Comparison of ENCODE assay signal across 12 mouse cellular contexts in genomic region chr4:135985193-135985592, GRCm38 (mm10). TPM values are rescaled to one million over a fixed set of nuclear protein-coding genes. Genes with fewer than 3 reads are reported as not detected.
DNase-seq lines count a peak whose midpoint lies in the region; ATAC-seq and TF ChIP-seq lines count a peak whose summit lies in the region.
"Had no signal": no experiment of that assay in that cellular context is flagged by ENCODE, and none has a peak within 500 bp of the region (broad histone marks: within the 10 kb centered on the region; RNA-seq: fewer than 3 reads in every experiment).

No protein-coding gene starts in this region.

- no peak for TF ChIP-seq CTCF in CH12.LX (conservative IDR thresholded peaks at IDR 0.05 in 1 of 2, IDR thresholded peaks at IDR 0.05 in 1 of 2; ENCODE audit: low read depth in 2 of 2, low read length in 2 of 2)

- no peak overlapping the region for H3K9ac ChIP-seq in intestine, embryonic 14.5 days (ENCODE audit: low read length)
- H3K9ac ChIP-seq in intestine, embryonic 15.5 days = no peak overlapping the region
- no peak overlapping the region for H3K9ac ChIP-seq in CH12.LX (ENCODE audit: insufficient read depth, low read depth)
- peak overlapping the region; percentile 98 for H3K9ac ChIP-seq in liver, embryonic 12.5 days

- no peak for DNase-seq in intestine, embryonic 14.5 days (ENCODE audit: low spot score)
- DNase-seq in CH12.LX (ENCODE audit: extremely low read depth) = no peak
- DNase-seq in c-Kit-positive CD71-positive TER-119-negative erythroid progenitor cells, embryonic 14.5 days (ENCODE audit: low read depth) = peak; percentile 82
- DNase-seq in layer of hippocampus, adult 8-10 months (ENCODE audit: low spot score in 2 of 2) = no peak
- DNase-seq in layer of hippocampus, postnatal 10 days (ENCODE audit: low spot score in 2 of 2) = no peak
- DNase-seq in kidney, postnatal 14 days = no peak
- DNase-seq: lung, adult 2 months; retina, postnatal 1 day had no signal

- no peaks in the 10 kb centered on the region for H3K9me3 ChIP-seq in intestine, embryonic 14.5 days (ENCODE audit: control insufficient read depth, low read length)
- H3K9me3 ChIP-seq in intestine, embryonic 15.5 days = no peaks in the 10 kb centered on the region
- H3K9me3 ChIP-seq in CH12.LX (replicated peaks; ENCODE audit: low read length) = no peaks in the 10 kb centered on the region
- no peaks in the 10 kb centered on the region for H3K9me3 ChIP-seq in liver, embryonic 12.5 days (replicated peaks)

- peaks cover 21% of the 10 kb centered on the region for H3K79me2 ChIP-seq in CH12.LX (replicated peaks; ENCODE audit: control insufficient read depth, extremely low read depth, insufficient read depth, poor library complexity, severe bottlenecking)

- peak overlapping the region; percentile 96; the same call in 1 of the 2 replicates for H3K4me3 ChIP-seq in intestine, embryonic 14.5 days (ENCODE audit: low read depth, low read length)
- no peak overlapping the region for H3K4me3 ChIP-seq in intestine, embryonic 15.5 days (replicated peaks)
- H3K4me3 ChIP-seq in CH12.LX (replicated peaks in 1 of 3; ENCODE audit: low read depth in 2 of 3, low read length in 2 of 3, poor library complexity in 1 of 3) = no peak overlapping the region
- H3K4me3 ChIP-seq in liver, embryonic 12.5 days = peak overlapping the region; percentile 95

- in situ Hi-C loops in CH12.LX (cut with MboI; ENCODE audit: low pct_ligation_motif_present, low pct_unique_long_range_greater_than_20kb, low sequenced_read_pairs) = loop anchor here (5.0 kb wide), 1 partner anchor 47 kb away; no protein-coding TSS in a partner anchor

- no peak overlapping the region for H3K27ac ChIP-seq in intestine, embryonic 14.5 days (ENCODE audit: low read depth)
- H3K27ac ChIP-seq in intestine, embryonic 15.5 days = no peak overlapping the region
- H3K27ac ChIP-seq in CH12.LX (ENCODE audit: insufficient read depth, low read depth) = no peak overlapping the region
- peak overlapping the region; percentile 95 for H3K27ac ChIP-seq in liver, embryonic 12.5 days

- TF ChIP-seq EP300 in CH12.LX (IDR thresholded peaks at IDR 0.05; ENCODE audit: low read length) = no peak

- no peaks in the 10 kb centered on the region for H3K27me3 ChIP-seq in intestine, embryonic 14.5 days (replicated peaks; ENCODE audit: control insufficient read depth, insufficient read depth, low read length)
- no peaks in the 10 kb centered on the region for H3K27me3 ChIP-seq in intestine, embryonic 15.5 days (replicated peaks)
- no peaks in the 10 kb centered on the region for H3K27me3 ChIP-seq in CH12.LX (replicated peaks)
- H3K27me3 ChIP-seq in liver, embryonic 12.5 days (replicated peaks) = no peaks in the 10 kb centered on the region

- H3K4me1 ChIP-seq in intestine, embryonic 14.5 days (replicated peaks; ENCODE audit: control insufficient read depth, insufficient read depth, low read length) = peaks cover 11% of the 10 kb centered on the region
- H3K4me1 ChIP-seq in intestine, embryonic 15.5 days (replicated peaks) = peaks cover 10% of the 10 kb centered on the region
- H3K4me1 ChIP-seq in CH12.LX (ENCODE audit: control insufficient read depth in 1 of 2, insufficient read depth in 2 of 2) = peaks cover 2 to 26% of the 10 kb centered on the region in 2 experiments; a peak in 2 of 4 replicates
- H3K4me1 ChIP-seq in liver, embryonic 12.5 days = peaks cover 61% of the 10 kb centered on the region

- dilution Hi-C loops in CH12.LX (cut with MboI; ENCODE audit: extremely low pct_ligation_motif_present, extremely low pct_unique_long_range_greater_than_20kb, low sequenced_read_pairs) = no loop called here

- TF ChIP-seq RAD21 in CH12.LX (IDR thresholded peaks at IDR 0.05; ENCODE audit: low read depth, low read length) = no peak

- H3K36me3 ChIP-seq in intestine, embryonic 14.5 days (ENCODE audit: control insufficient read depth, insufficient read depth, low read length) = peaks cover 30% of the 10 kb centered on the region
- H3K36me3 ChIP-seq in intestine, embryonic 15.5 days = peaks cover 12% of the 10 kb centered on the region; the same call in 1 of the 2 replicates
- peaks cover 25 to 45% of the 10 kb centered on the region in 2 experiments for H3K36me3 ChIP-seq in CH12.LX (replicated peaks in 1 of 2; ENCODE audit: control insufficient read depth in 1 of 2, insufficient read depth in 1 of 2, low read length in 1 of 2)
- peaks cover 57% of the 10 kb centered on the region for H3K36me3 ChIP-seq in liver, embryonic 12.5 days

- no peak overlapping the region for H3K4me2 ChIP-seq in intestine, embryonic 14.5 days (ENCODE audit: low read length)
- no peak overlapping the region for H3K4me2 ChIP-seq in intestine, embryonic 15.5 days (replicated peaks)
- H3K4me2 ChIP-seq in CH12.LX (ENCODE audit: insufficient read depth, low read depth, poor library complexity, severe bottlenecking) = peak overlapping the region; percentile 82; the same call in 1 of the 2 replicates
- H3K4me2 ChIP-seq in liver, embryonic 12.5 days = peak overlapping the region; percentile 86

- ATAC-seq in intestine, embryonic 14.5 days (replicated peaks; ENCODE audit: low FRiP score, low TSS enrichment, low read depth) = no peak
- ATAC-seq in intestine, embryonic 15.5 days = no peak
- ATAC-seq in liver, embryonic 12.5 days = peak; percentile 86
- ATAC-seq: activated CD4-positive, CD25-positive, alpha-beta regulatory T cell, adult 4 months; intestine, embryonic 16.5 days had no signal

- 94% methylated on average over 5 of the region's 5 CpGs for WGBS in intestine, embryonic 14.5 days
- 89% methylated on average over 5 of the region's 5 CpGs for WGBS in intestine, embryonic 15.5 days
- WGBS in liver, embryonic 12.5 days (ENCODE audit: insufficient replicate concordance) = 40% methylated on average over 5 of the region's 5 CpGs

- TF ChIP-seq POLR2A in CH12.LX (IDR thresholded peaks at IDR 0.05; ENCODE audit: low read depth, low read length) = no peak

TF ChIP-seq in CH12.LX, 34 proteins besides CTCF, POLR2A, EP300 and RAD21 (continues in another document):
- no peak for TF ChIP-seq KAT2A (IDR thresholded peaks at IDR 0.05; ENCODE audit: insufficient replicate concordance, low read length)
- TF ChIP-seq GABPA (IDR thresholded peaks at IDR 0.05; ENCODE audit: insufficient replicate concordance, low read depth, low read length) = no peak
- no peak for TF ChIP-seq NELFE (IDR thresholded peaks at IDR 0.05; ENCODE audit: low read depth, low read length)
- no peak for TF ChIP-seq MEF2A (IDR thresholded peaks at IDR 0.05; ENCODE audit: borderline replicate concordance, low read depth, low read length)

RNA-seq across cellular contexts. Expression of gene Pithd1, which starts 1.9 kb away (rescaled TPM):
- polyA plus RNA-seq in intestine, embryonic 14.5 days (2014; fragmentation: Nextera tagmentation; extraction: Ambion mirVana) = 46.5 and 50.1 TPM in 2 replicates
- polyA plus RNA-seq in intestine, embryonic 15.5 days (2015; fragmentation: Nextera tagmentation; extraction: Ambion mirVana) = 51.6 TPM in 2 replicates
- 53.2 and 65.4 TPM in 2 replicates for total RNA-seq in CH12.LX (2012; rRNA removed)
- 87.5 and 93.2 TPM in 2 replicates for total RNA-seq in CH12.LX (2014; rRNA removed)
- 53.2 and 67.1 TPM in 2 replicates for polyA plus RNA-seq in CH12.LX (2012; ENCODE audit: insufficient read length, low read depth)
- 115 and 121 TPM in 2 replicates for polyA plus RNA-seq in liver, embryonic 12.5 days (2016; fragmentation: Nextera tagmentation; extraction: Ambion mirVana)
- 10 to 100 TPM; 79.8 to 89.2 (median 83.7) TPM for total RNA-seq in layer of hippocampus, adult 8-10 months (2022)
- total RNA-seq in layer of hippocampus, postnatal 10 days (2021) = 10 to 100 TPM; 76.2 to 81.0 TPM

RNA-seq across cellular contexts. Expression of gene Lypla2, which starts 12.8 kb away (rescaled TPM):
- polyA plus RNA-seq in intestine, embryonic 14.5 days (2014; fragmentation: Nextera tagmentation; extraction: Ambion mirVana) = 109 and 111 TPM in 2 replicates
- 99.4 and 108 TPM in 2 replicates for polyA plus RNA-seq in intestine, embryonic 15.5 days (2015; fragmentation: Nextera tagmentation; extraction: Ambion mirVana)
- total RNA-seq in CH12.LX (2012; rRNA removed) = 54.0 and 54.9 TPM in 2 replicates
- total RNA-seq in CH12.LX (2014; rRNA removed) = 55.9 and 57.2 TPM in 2 replicates
- 91.8 and 96.5 TPM in 2 replicates for polyA plus RNA-seq in CH12.LX (2012; ENCODE audit: insufficient read length, low read depth)
- polyA plus RNA-seq in liver, embryonic 12.5 days (2016; fragmentation: Nextera tagmentation; extraction: Ambion mirVana) = 59.5 and 61.7 TPM in 2 replicates
- 100 to 1,000 TPM in 2 of 4 experiments, 10 to 100 TPM in 2; 94.3 to 103 (median 98.5) TPM for total RNA-seq in layer of hippocampus, adult 8-10 months (2022)
- total RNA-seq in layer of hippocampus, postnatal 10 days (2021) = 100 to 1,000 TPM; 113 to 119 TPM

RNA-seq across cellular contexts. Expression of gene Gale, which starts 21.7 kb away (rescaled TPM):
- polyA plus RNA-seq in intestine, embryonic 14.5 days (2014; fragmentation: Nextera tagmentation; extraction: Ambion mirVana) = 50.1 and 62.2 TPM in 2 replicates
- polyA plus RNA-seq in intestine, embryonic 15.5 days (2015; fragmentation: Nextera tagmentation; extraction: Ambion mirVana) = 82.5 and 108 TPM in 2 replicates
- total RNA-seq in CH12.LX (2012; rRNA removed) = 39.4 and 40.5 TPM in 2 replicates
- total RNA-seq in CH12.LX (2014; rRNA removed) = 32.9 and 34.8 TPM in 2 replicates
- 23.6 and 23.8 TPM in 2 replicates for polyA plus RNA-seq in CH12.LX (2012; ENCODE audit: insufficient read length, low read depth)
- 36.0 and 41.2 TPM in 2 replicates for polyA plus RNA-seq in liver, embryonic 12.5 days (2016; fragmentation: Nextera tagmentation; extraction: Ambion mirVana)
- total RNA-seq in layer of hippocampus, adult 8-10 months (2022) = 10 to 100 TPM; 22.3 to 28.1 (median 26.3) TPM
- total RNA-seq in layer of hippocampus, postnatal 10 days (2021) = 10 to 100 TPM; 34.6 to 36.2 TPM

RNA-seq across cellular contexts. Expression of gene Eloa, which starts 36.4 kb away (rescaled TPM):
- polyA plus RNA-seq in intestine, embryonic 14.5 days (2014; fragmentation: Nextera tagmentation; extraction: Ambion mirVana) = 42.3 and 44.0 TPM in 2 replicates
- polyA plus RNA-seq in intestine, embryonic 15.5 days (2015; fragmentation: Nextera tagmentation; extraction: Ambion mirVana) = 34.3 and 34.4 TPM in 2 replicates
- 45.8 and 52.2 TPM in 2 replicates for total RNA-seq in CH12.LX (2012; rRNA removed)
- 64.9 and 66.0 TPM in 2 replicates for total RNA-seq in CH12.LX (2014; rRNA removed)
- 61.6 and 66.2 TPM in 2 replicates for polyA plus RNA-seq in CH12.LX (2012; ENCODE audit: insufficient read length, low read depth)
- 38.2 and 39.4 TPM in 2 replicates for polyA plus RNA-seq in liver, embryonic 12.5 days (2016; fragmentation: Nextera tagmentation; extraction: Ambion mirVana)
- 10 to 100 TPM; 26.3 to 30.5 (median 28.8) TPM for total RNA-seq in layer of hippocampus, adult 8-10 months (2022)
- total RNA-seq in layer of hippocampus, postnatal 10 days (2021) = 10 to 100 TPM; 32.5 to 33.6 TPM

RNA-seq across cellular contexts. Expression of gene Hmgcl, which starts 38.9 kb away (rescaled TPM):
- 91.1 and 93.9 TPM in 2 replicates for polyA plus RNA-seq in intestine, embryonic 14.5 days (2014; fragmentation: Nextera tagmentation; extraction: Ambion mirVana)
- 105 and 113 TPM in 2 replicates for polyA plus RNA-seq in intestine, embryonic 15.5 days (2015; fragmentation: Nextera tagmentation; extraction: Ambion mirVana)
- total RNA-seq in CH12.LX (2012; rRNA removed) = 32.4 and 42.7 TPM in 2 replicates
- total RNA-seq in CH12.LX (2014; rRNA removed) = 38.0 and 39.5 TPM in 2 replicates
- polyA plus RNA-seq in CH12.LX (2012; ENCODE audit: insufficient read length, low read depth) = 27.2 and 27.6 TPM in 2 replicates
- polyA plus RNA-seq in liver, embryonic 12.5 days (2016; fragmentation: Nextera tagmentation; extraction: Ambion mirVana) = 67.4 and 71.1 TPM in 2 replicates
- total RNA-seq in layer of hippocampus, adult 8-10 months (2022) = 10 to 100 TPM; 34.6 to 39.1 (median 37.6) TPM
- total RNA-seq in layer of hippocampus, postnatal 10 days (2021) = 10 to 100 TPM; 33.6 to 36.3 TPM

Comparison
In these comparisons a context has a peak if more than half of its experiments do, and no peak if none do; other contexts are left out.
1. H3K4me3 ChIP-seq: peak in intestine, embryonic 14.5 days (single experiment) and liver, embryonic 12.5 days (single experiment); none in intestine, embryonic 15.5 days (single experiment) and CH12.LX (0 of 3).
2. H3K4me2 ChIP-seq: peak in CH12.LX (single experiment) and liver, embryonic 12.5 days (single experiment); none in intestine, embryonic 14.5 days (single experiment) and intestine, embryonic 15.5 days (single experiment).